Mouse (Mus musculus) forebrain, embryonic 11.5 days (tissue): Measurements from ENCODE around the gene 1700001O22Rik. TPM values are rescaled to one million over a fixed set of nuclear protein-coding genes. Genes with fewer than 3 reads are reported as not detected.

Source experiments
- ATAC-seq: fragments of 200-750 bp; cut with Nextera tagmentation; replicated peaks from 2 replicates; pipeline ENCODE4 v1.8.0; 2017; ENCODE audit warnings: moderate TSS enrichment; ENCODE audit not compliant: low FRiP score
- DNase-seq: peaks from one replicate; pipeline ENCODE4 v3.0.0-alpha.2; 2017; ENCODE audit warnings: low spot score
- H3K27ac ChIP-seq: fragments of 300-500 bp; sonication (generic); 2 replicates; pipeline ENCODE4 v1.5.1; 2014; ENCODE audit warnings: low read depth, low read length
- H3K27me3 ChIP-seq: fragments of 300-500 bp; sonication (generic); 2 replicates; pipeline ENCODE4 v1.6.1; 2014; ENCODE audit warnings: mild to moderate bottlenecking, low read length, mixed read lengths; ENCODE audit not compliant: control insufficient read depth, insufficient read depth
- H3K36me3 ChIP-seq: fragments of 300-500 bp; sonication (generic); 2 replicates; pipeline ENCODE4 v1.6.1; 2014; ENCODE audit warnings: mild to moderate bottlenecking, low read length, moderate library complexity, mixed read lengths; ENCODE audit not compliant: control insufficient read depth, insufficient read depth
- H3K4me1 ChIP-seq: fragments of 300-500 bp; sonication (generic); replicated peaks from 2 replicates; pipeline ENCODE4 v1.6.1; 2014; ENCODE audit warnings: low read length, mixed read lengths; ENCODE audit not compliant: control insufficient read depth, insufficient read depth
- H3K4me2 ChIP-seq: fragments of 300-500 bp; sonication (generic); 2 replicates; pipeline ENCODE4 v1.6.1; 2014; ENCODE audit warnings: low read depth, mild to moderate bottlenecking, low read length, moderate library complexity, mixed read lengths; ENCODE audit not compliant: severe bottlenecking
- H3K4me3 ChIP-seq: fragments of 300-500 bp; sonication (generic); 2 replicates; pipeline ENCODE4 v1.5.1; 2014; ENCODE audit warnings: low read depth, low read length
- H3K9ac ChIP-seq: fragments of 300-500 bp; sonication (generic); 2 replicates; pipeline ENCODE4 v1.6.1; 2014; ENCODE audit warnings: low read length
- H3K9me3 ChIP-seq: fragments of 300-500 bp; sonication (generic); 2 replicates; pipeline ENCODE4 v1.6.1; 2016; ENCODE audit warnings: low read length, mixed read lengths; ENCODE audit not compliant: control insufficient read depth
- WGBS: fragments of 180-500 bp; shearing (Covaris S2); extraction: QIAGEN DNeasy Blood & Tissue Kit; methylation state at CpG from one replicate; pipeline ENCODE4 v1.1.7; 2014; 5-methylcytosine and 5-hydroxymethylcytosine counted together
- polyA plus RNA-seq: library from polyadenylated mRNA; unstranded; fragments of >200 nt; fragmentation: Nextera tagmentation; extraction: Ambion mirVana; gene quantifications from 2 replicates; pipeline ENCODE4 v1.2.1, GENCODE M21; 2014

Gene 1700001O22Rik
- polyA plus RNA-seq, 1 experiment from 2014 or later = 4.6 TPM

GRCm38 (mm10) chr2:30823385-30824153 lies 20.1 kb upstream of the 1700001O22Rik start:
- Histone ChIP-seq H3K9me3 (peaks cover 4% of the 10 kb centered on the region; the same call in 1 of the 2 replicates), H3K27ac (0 out of 2 replicates have a peak overlapping the region, but pooled peaks have one; percentile 6), H3K4me1 (peaks cover 7% of the 10 kb centered on the region; the same call in 1 of the 2 replicates), H3K27me3 (no peaks in the 10 kb centered on the region), H3K4me2 (no peak overlapping the region), H3K4me3 (no peak overlapping the region), H3K9ac (no peak overlapping the region), H3K36me3 (peaks cover 26% of the 10 kb centered on the region)
- ATAC-seq = no peak
- DNase-seq = peak; percentile 51
- whole genome bisulfite sequencing = 82% methylated on average over 13 of the region's 13 CpGs

DNA sequence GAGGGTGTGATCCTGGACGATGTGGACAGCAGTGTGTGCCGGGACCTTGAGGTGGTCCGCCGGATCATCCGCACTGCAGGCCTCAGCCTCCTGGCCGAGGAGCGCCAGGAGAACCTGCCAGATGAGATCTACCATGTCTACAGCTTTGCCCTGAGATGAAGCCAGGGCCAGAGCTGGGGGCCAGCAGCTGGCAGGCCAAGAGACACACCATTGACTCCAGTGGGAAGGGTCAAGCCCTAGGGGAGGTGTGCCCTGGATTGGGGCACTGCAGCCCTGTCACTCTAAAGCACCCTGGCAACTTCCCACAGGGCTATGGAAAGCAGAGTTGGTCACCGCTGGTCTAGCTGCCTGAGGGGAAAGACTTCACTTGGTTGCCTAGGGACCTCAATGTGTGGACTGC lies 19.0 kb upstream of the 1700001O22Rik start:
- peaks cover 26% of the 10 kb centered on the region for H3K36me3 ChIP-seq
- WGBS = 92% methylated on average over 8 of the region's 8 CpGs
- DNase-seq (no peak), ATAC-seq (no peak)
- H3K4me1 ChIP-seq = peaks cover 7% of the 10 kb centered on the region; the same call in 1 of the 2 replicates
- H3K4me3 ChIP-seq = no peak overlapping the region
- H3K4me2 ChIP-seq = no peak overlapping the region
- H3K9ac ChIP-seq = no peak overlapping the region
- H3K27me3 ChIP-seq = no peaks in the 10 kb centered on the region
- no peak overlapping the region for H3K27ac ChIP-seq
- peaks cover 4% of the 10 kb centered on the region; the same call in 1 of the 2 replicates for H3K9me3 ChIP-seq

DNA sequence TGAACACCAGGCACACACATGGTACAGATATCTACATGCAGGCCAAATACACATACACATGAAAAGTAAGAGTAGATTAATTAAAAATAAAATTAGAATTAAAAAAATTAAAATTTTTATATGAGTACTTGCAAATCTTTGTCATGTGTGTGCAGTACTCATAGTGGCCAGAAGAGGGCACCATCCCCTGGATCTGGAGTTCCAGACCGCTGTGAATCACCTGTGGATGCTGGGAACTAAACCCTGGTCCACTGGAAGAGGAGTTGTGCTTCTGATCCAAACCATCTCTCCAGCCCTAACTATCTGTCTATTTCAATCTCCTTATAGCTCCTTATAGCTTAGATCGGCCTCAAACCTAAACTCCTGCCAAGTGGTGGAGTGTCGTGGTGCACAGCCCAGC lies 17.6 kb upstream of the 1700001O22Rik start:
- no peak overlapping the region for H3K4me2 ChIP-seq
- no peak for DNase-seq
- no peak overlapping the region for H3K9ac ChIP-seq
- ATAC-seq = no peak
- peaks cover 4% of the 10 kb centered on the region; the same call in 1 of the 2 replicates for H3K9me3 ChIP-seq
- no peak overlapping the region for H3K27ac ChIP-seq
- WGBS = 93% methylated on average over 3 of the region's 3 CpGs
- H3K4me3 ChIP-seq = no peak overlapping the region
- H3K27me3 ChIP-seq = no peaks in the 10 kb centered on the region
- H3K36me3 ChIP-seq = peaks cover 26% of the 10 kb centered on the region
- no peaks in the 10 kb centered on the region; the same call in 1 of the 2 replicates for H3K4me1 ChIP-seq

DNA sequence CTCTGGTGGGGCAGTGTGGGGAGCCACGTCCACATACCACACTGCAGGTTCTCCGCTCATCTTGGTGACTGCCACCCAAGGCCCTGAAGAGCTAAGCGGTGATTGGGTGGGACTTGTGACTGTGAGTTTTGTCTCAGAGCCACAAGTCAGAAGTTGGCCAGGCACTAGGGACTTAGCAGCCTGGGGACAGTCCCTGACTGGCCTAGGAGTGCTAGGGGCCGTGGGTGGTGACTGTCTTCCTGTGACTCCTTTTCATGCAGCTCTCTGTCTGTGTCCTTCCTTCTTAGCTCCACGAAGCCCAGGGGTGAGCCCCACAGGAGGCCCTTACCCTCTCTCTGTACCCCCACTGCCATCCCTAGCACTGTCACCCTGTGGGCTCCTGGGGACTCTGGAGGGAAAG lies 16.4 kb upstream of the 1700001O22Rik start:
- no peak overlapping the region for H3K27ac ChIP-seq
- peaks cover 4% of the 10 kb centered on the region; the same call in 1 of the 2 replicates for H3K9me3 ChIP-seq
- no peaks in the 10 kb centered on the region; the same call in 1 of the 2 replicates for H3K4me1 ChIP-seq
- ATAC-seq = no peak
- H3K4me3 ChIP-seq = no peak overlapping the region
- no peak overlapping the region for H3K9ac ChIP-seq
- no peak overlapping the region for H3K4me2 ChIP-seq
- no peak for DNase-seq
- H3K27me3 ChIP-seq = no peaks in the 10 kb centered on the region
- H3K36me3 ChIP-seq = peaks cover 21% of the 10 kb centered on the region
- 97% methylated on average over 5 of the region's 5 CpGs for WGBS

DNA sequence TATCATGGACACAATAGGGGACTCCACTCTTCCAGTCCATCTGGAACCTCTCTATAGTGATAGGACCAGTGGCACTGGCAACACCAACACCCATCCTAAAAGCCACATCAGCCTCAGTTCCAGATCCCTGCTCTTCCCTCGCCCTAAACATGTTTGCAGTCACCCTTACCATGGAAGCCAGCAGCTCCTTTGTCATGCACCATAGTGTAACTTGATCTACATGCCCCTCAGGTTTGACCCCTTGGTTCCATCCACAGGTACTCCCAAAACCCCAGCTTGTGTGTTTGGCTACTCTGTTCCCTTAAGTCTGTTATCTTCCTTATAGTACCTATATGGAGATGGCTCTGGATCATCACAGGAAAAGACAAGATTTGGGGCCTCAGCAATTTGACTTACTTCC lies 12.9 kb upstream of the 1700001O22Rik start:
- Histone ChIP-seq H3K9me3 (peaks cover 4% of the 10 kb centered on the region; the same call in 1 of the 2 replicates), H3K27ac (no peak overlapping the region), H3K4me1 (no peaks in the 10 kb centered on the region), H3K36me3 (peaks cover 18% of the 10 kb centered on the region), H3K4me2 (no peak overlapping the region), H3K27me3 (no peaks in the 10 kb centered on the region), H3K4me3 (no peak overlapping the region), H3K9ac (no peak overlapping the region)
- DNase-seq = no peak
- no peak for ATAC-seq
- 85% methylated on average over 1 of the region's 1 CpGs for WGBS

- H3K27me3 ChIP-seq = no peaks in the 10 kb centered on the region
- no peak overlapping the region for H3K27ac ChIP-seq
- ATAC-seq = no peak
- H3K9me3 ChIP-seq = no peaks in the 10 kb centered on the region
- DNase-seq = no peak
- no peak overlapping the region for H3K9ac ChIP-seq
- peaks cover 11% of the 10 kb centered on the region; the same call in 1 of the 2 replicates for H3K4me1 ChIP-seq
- peaks cover 7% of the 10 kb centered on the region for H3K36me3 ChIP-seq
- no peak overlapping the region for H3K4me3 ChIP-seq
- 92% methylated on average over 7 of the region's 7 CpGs for WGBS
- H3K4me2 ChIP-seq = no peak overlapping the region
These were observed 7.1 kb upstream of the 1700001O22Rik start for GRCm38 (mm10) chr2:30810573-30810972.

DNA sequence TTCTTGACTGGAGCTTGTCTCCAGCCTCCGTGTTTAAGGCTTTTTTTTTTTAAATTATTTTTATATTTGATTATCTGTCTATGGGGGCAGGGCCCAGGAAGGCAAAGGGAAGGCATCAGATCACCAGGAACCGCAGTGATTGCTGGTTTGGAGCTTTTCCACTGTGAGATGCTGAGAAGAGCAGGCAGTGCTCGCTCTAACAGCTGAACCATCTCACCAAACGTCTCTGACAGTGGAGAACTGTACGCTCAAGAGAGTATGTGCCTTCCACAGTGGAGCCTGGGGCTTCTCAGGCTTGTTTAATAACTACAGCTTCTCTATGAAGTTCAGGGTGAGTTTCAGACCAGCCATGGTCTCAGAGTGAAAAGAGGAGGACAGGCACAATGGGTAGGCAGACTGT lies 6.0 kb upstream of the 1700001O22Rik start:
- H3K9ac ChIP-seq = no peak overlapping the region

GRCm38 (mm10) chr2:30808296-30808655 lies 4.8 kb upstream of the 1700001O22Rik start:
- DNase-seq = no peak
- H3K9ac ChIP-seq = peak overlapping the region; percentile 92
- H3K27me3 ChIP-seq = no peaks in the 10 kb centered on the region
- peak; percentile 10; the same call in 1 of the 2 replicates for ATAC-seq
- WGBS = 6% methylated on average over 10 of the region's 10 CpGs
- H3K4me1 ChIP-seq = peaks cover 11% of the 10 kb centered on the region; the same call in 1 of the 2 replicates
- peak overlapping the region; percentile 71; the same call in 1 of the 2 replicates for H3K27ac ChIP-seq
- H3K36me3 ChIP-seq = no peaks in the 10 kb centered on the region; the same call in 1 of the 2 replicates
- H3K4me3 ChIP-seq = peak overlapping the region; percentile 86
- H3K4me2 ChIP-seq = peak overlapping the region; percentile 95
- no peaks in the 10 kb centered on the region for H3K9me3 ChIP-seq

More for the DNA sequence above, 6.0 kb upstream of the 1700001O22Rik start:
- H3K27ac ChIP-seq = no peak overlapping the region
- no peaks in the 10 kb centered on the region for H3K9me3 ChIP-seq
- H3K4me3 ChIP-seq = no peak overlapping the region
- peaks cover 6% of the 10 kb centered on the region for H3K36me3 ChIP-seq
- H3K4me2 ChIP-seq = peak overlapping the region; percentile 29; the same call in 1 of the 2 replicates
- no peak for DNase-seq
- H3K27me3 ChIP-seq = no peaks in the 10 kb centered on the region
- peaks cover 11% of the 10 kb centered on the region; the same call in 1 of the 2 replicates for H3K4me1 ChIP-seq
- ATAC-seq = no peak
- WGBS = 91% methylated on average over 5 of the region's 5 CpGs
